Mouse (Mus musculus) lung, embryonic 16.5 days (tissue): Measurements from ENCODE around the gene Fchsd2. TPM values are rescaled to one million over a fixed set of nuclear protein-coding genes. Genes with fewer than 3 reads are reported as not detected.

ENCODE experiments used
- ATAC-seq: fragments of 200-750 bp; cut with Nextera tagmentation; 2 replicates; pipeline ENCODE4 v1.8.0; 2017; ENCODE audit warnings: low read depth, mild to moderate bottlenecking, moderate library complexity
- H3K27ac ChIP-seq: fragments of 300-500 bp; sonication (generic); 2 replicates; pipeline ENCODE4 v1.5.1; 2014; ENCODE audit warnings: mild to moderate bottlenecking, control low read depth, low read length
- H3K27me3 ChIP-seq: fragments of 300-500 bp; sonication (generic); 2 replicates; pipeline ENCODE4 v1.6.1; 2014; ENCODE audit warnings: low read depth, low read length, mixed read lengths; ENCODE audit not compliant: control insufficient read depth, insufficient read depth
- H3K36me3 ChIP-seq: fragments of 300-500 bp; sonication (generic); 2 replicates; pipeline ENCODE4 v1.6.1; 2014; ENCODE audit warnings: low read length; ENCODE audit not compliant: control insufficient read depth, insufficient read depth
- H3K4me1 ChIP-seq: fragments of 300-500 bp; sonication (generic); replicated peaks from 2 replicates; pipeline ENCODE4 v1.6.1; 2014; ENCODE audit warnings: low read length, mixed read lengths; ENCODE audit not compliant: control insufficient read depth, insufficient read depth
- H3K4me2 ChIP-seq: fragments of 300-500 bp; sonication (generic); 2 replicates; pipeline ENCODE4 v1.6.1; 2014; ENCODE audit warnings: low read depth, low read length, control low read depth
- H3K4me3 ChIP-seq: fragments of 300-500 bp; sonication (generic); 2 replicates; pipeline ENCODE4 v1.5.1; 2014; ENCODE audit warnings: mild to moderate bottlenecking, low read length, control low read depth
- H3K9ac ChIP-seq: fragments of 300-500 bp; sonication (generic); 2 replicates; pipeline ENCODE4 v1.6.1; 2014; ENCODE audit warnings: low read length, control low read depth
- H3K9me3 ChIP-seq: fragments of 300-500 bp; sonication (generic); 2 replicates; pipeline ENCODE4 v1.6.1; 2016; ENCODE audit warnings: low read length; ENCODE audit not compliant: control insufficient read depth
- WGBS: fragments of 180-500 bp; shearing (Covaris S2); extraction: QIAGEN DNeasy Blood & Tissue Kit; methylation state at CpG from one replicate; pipeline ENCODE4 v1.1.7; 2014; 5-methylcytosine and 5-hydroxymethylcytosine counted together
- polyA plus RNA-seq: library from polyadenylated mRNA; unstranded; fragments of >200 nt; fragmentation: Nextera tagmentation; extraction: Ambion mirVana; gene quantifications from 2 replicates; pipeline ENCODE4 v1.2.1, GENCODE M21; 2015

Gene Fchsd2
- polyA plus RNA-seq, 1 experiment from 2014 or later = 22.3 TPM

- Histone ChIP-seq H3K27me3 (no peaks in the 10 kb centered on the region; the same call in 1 of the 2 replicates), H3K4me2 (no peak overlapping the region), H3K4me3 (no peak overlapping the region), H3K9ac (no peak overlapping the region), H3K27ac (no peak overlapping the region), H3K9me3 (no peaks in the 10 kb centered on the region), H3K4me1 (peaks cover 13% of the 10 kb centered on the region), H3K36me3 (no peaks in the 10 kb centered on the region)
- no peak for ATAC-seq
These were observed 223.0 kb downstream of the Fchsd2 start for GRCm38 (mm10) chr7:101315699-101316098.

GRCm38 (mm10) chr7:101316591-101317001, 223.9 kb downstream of the Fchsd2 start:
- no peaks in the 10 kb centered on the region for H3K9me3 ChIP-seq
- no peak overlapping the region; the same call in 1 of the 2 replicates for H3K27ac ChIP-seq
- H3K4me3 ChIP-seq = no peak overlapping the region
- WGBS = 33% methylated on average over 6 of the region's 6 CpGs
- no peak overlapping the region for H3K4me2 ChIP-seq
- H3K9ac ChIP-seq = no peak overlapping the region
- no peaks in the 10 kb centered on the region for H3K36me3 ChIP-seq
- H3K4me1 ChIP-seq = peaks cover 9% of the 10 kb centered on the region
- H3K27me3 ChIP-seq = no peaks in the 10 kb centered on the region; the same call in 1 of the 2 replicates
- ATAC-seq = peak; percentile 53

GRCm38 (mm10) chr7:101317014-101317413, 224.4 kb downstream of the Fchsd2 start, which contains the start of gene Stard10:
Stard10 (plus strand) TSS chr7:101317086.
- WGBS = 67% methylated on average over 3 of the region's 3 CpGs
- Histone ChIP-seq H3K4me1 (peaks cover 9% of the 10 kb centered on the region), H3K27me3 (no peaks in the 10 kb centered on the region; the same call in 1 of the 2 replicates), H3K9me3 (no peaks in the 10 kb centered on the region), H3K4me2 (no peak within 1 kb of the TSS), H3K27ac (no peak within 1 kb of the TSS; the same call in 1 of the 2 replicates), H3K4me3 (no peak within 1 kb of the TSS), H3K9ac (no peak within 1 kb of the TSS), H3K36me3 (no peaks in the 10 kb centered on the region)
- no peak for ATAC-seq

- ATAC-seq = no peak
- Histone ChIP-seq H3K27ac (no peak overlapping the region), H3K4me3 (no peak overlapping the region), H3K4me1 (peaks cover 20% of the 10 kb centered on the region), H3K27me3 (no peaks in the 10 kb centered on the region; the same call in 1 of the 2 replicates), H3K36me3 (no peaks in the 10 kb centered on the region), H3K9ac (no peak overlapping the region), H3K9me3 (no peaks in the 10 kb centered on the region), H3K4me2 (no peak overlapping the region)
- WGBS = 33% methylated on average over 4 of the region's 4 CpGs
These were observed 226.2 kb downstream of the Fchsd2 start for GRCm38 (mm10) chr7:101318848-101319247.

- H3K36me3 ChIP-seq = no peaks in the 10 kb centered on the region
- H3K4me1 ChIP-seq = peaks cover 26% of the 10 kb centered on the region
- no peak overlapping the region for H3K27ac ChIP-seq
- no peak for ATAC-seq
- no peak overlapping the region for H3K9ac ChIP-seq
- H3K9me3 ChIP-seq = no peaks in the 10 kb centered on the region
- no peaks in the 10 kb centered on the region; the same call in 1 of the 2 replicates for H3K27me3 ChIP-seq
- 65% methylated on average over 1 of the region's 1 CpGs for WGBS
- no peak overlapping the region for H3K4me3 ChIP-seq
- H3K4me2 ChIP-seq = no peak overlapping the region
These were observed 227.1 kb downstream of the Fchsd2 start for GRCm38 (mm10) chr7:101319796-101320195.

- ATAC-seq = peak; percentile 70
- WGBS = 5% methylated on average over 26 of the region's 37 CpGs
- peak overlapping the region; percentile 84 for H3K27ac ChIP-seq
These were observed 227.9 kb downstream of the Fchsd2 start for GRCm38 (mm10) chr7:101320399-101321217.

GRCm38 (mm10) chr7:101321218-101321827, 228.7 kb downstream of the Fchsd2 start:
- peaks cover 26% of the 10 kb centered on the region for H3K4me1 ChIP-seq
- no peaks in the 10 kb centered on the region for H3K9me3 ChIP-seq
- H3K27ac ChIP-seq = peak overlapping the region; percentile 84
- no peaks in the 10 kb centered on the region for H3K36me3 ChIP-seq
- peak overlapping the region; percentile 69 for H3K4me3 ChIP-seq
- H3K9ac ChIP-seq = peak overlapping the region; percentile 80
- no peaks in the 10 kb centered on the region; the same call in 1 of the 2 replicates for H3K27me3 ChIP-seq
- peak; percentile 71 for ATAC-seq
- WGBS = under 1% methylated on average over 41 of the region's 61 CpGs
- H3K4me2 ChIP-seq = peak overlapping the region; percentile 83

More at GRCm38 (mm10) chr7:101320399-101321217, 227.9 kb downstream of the Fchsd2 start:
- H3K4me2 ChIP-seq = peak overlapping the region; percentile 83
- no peaks in the 10 kb centered on the region for H3K36me3 ChIP-seq
- H3K4me1 ChIP-seq = peaks cover 26% of the 10 kb centered on the region
- peak overlapping the region; percentile 69 for H3K4me3 ChIP-seq
- H3K9me3 ChIP-seq = no peaks in the 10 kb centered on the region
- H3K9ac ChIP-seq = peak overlapping the region; percentile 80
- H3K27me3 ChIP-seq = no peaks in the 10 kb centered on the region; the same call in 1 of the 2 replicates

GRCm38 (mm10) chr7:101323141-101323594, 230.5 kb downstream of the Fchsd2 start:
- H3K27ac ChIP-seq = no peak overlapping the region
- H3K36me3 ChIP-seq = no peaks in the 10 kb centered on the region
- ATAC-seq = peak; percentile 26; the same call in 1 of the 2 replicates
- H3K9me3 ChIP-seq = no peaks in the 10 kb centered on the region
- H3K4me1 ChIP-seq = peaks cover 26% of the 10 kb centered on the region
- H3K4me3 ChIP-seq = peak overlapping the region; percentile 69
- 63% methylated on average over 4 of the region's 4 CpGs for WGBS
- peak overlapping the region; percentile 30 for H3K9ac ChIP-seq
- peak overlapping the region; percentile 83 for H3K4me2 ChIP-seq
- H3K27me3 ChIP-seq = no peaks in the 10 kb centered on the region; the same call in 1 of the 2 replicates
